Mouse (Mus musculus): ENCODE results near the gene Cntrob. TPM values are rescaled to one million over a fixed set of nuclear protein-coding genes. Genes with fewer than 3 reads are reported as not detected.

Cntrob gene
- polyA plus RNA-seq, 1 experiment from 2014 or later, result 37.3 TPM

DNA sequence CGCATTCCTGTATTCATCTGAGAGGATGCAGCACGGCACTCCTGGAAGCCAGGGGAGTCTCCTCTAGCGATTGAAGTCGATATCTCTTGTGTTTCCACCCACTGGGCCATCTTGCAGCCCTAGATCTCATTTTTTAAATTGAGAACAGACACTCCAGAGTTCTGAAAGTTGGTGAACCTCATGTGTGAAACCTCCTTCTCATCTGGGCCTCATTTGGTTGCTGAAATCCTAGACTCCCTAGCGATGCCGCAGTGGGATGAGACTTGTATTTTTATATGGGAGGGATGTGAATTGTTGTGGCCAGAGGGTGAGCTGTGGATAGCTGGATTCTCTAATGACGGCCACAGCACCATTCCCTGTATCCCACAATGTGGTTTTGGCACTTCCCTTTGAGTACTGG, 71.6 kb downstream of the Cntrob start:
- peaks cover 18% of the 10 kb centered on the region for H3K4me1 ChIP-seq
- no peaks in the 10 kb centered on the region for H3K9me3 ChIP-seq
- H3K4me3 ChIP-seq, result no peak overlapping the region
- H3K36me3 ChIP-seq (replicated peaks), result no peaks in the 10 kb centered on the region
- WGBS, result 63% methylated on average over 7 of the region's 7 CpGs
- H3K27ac ChIP-seq (replicated peaks), result no peak overlapping the region
- H3K27me3 ChIP-seq (replicated peaks; ENCODE audit: low read depth, poor library complexity, severe bottlenecking), result 0 out of 2 replicates have a peak, but pooled peaks cover 5% of the 10 kb centered on the region
- no peak for DNase-seq (ENCODE audit: low spot score)

DNA sequence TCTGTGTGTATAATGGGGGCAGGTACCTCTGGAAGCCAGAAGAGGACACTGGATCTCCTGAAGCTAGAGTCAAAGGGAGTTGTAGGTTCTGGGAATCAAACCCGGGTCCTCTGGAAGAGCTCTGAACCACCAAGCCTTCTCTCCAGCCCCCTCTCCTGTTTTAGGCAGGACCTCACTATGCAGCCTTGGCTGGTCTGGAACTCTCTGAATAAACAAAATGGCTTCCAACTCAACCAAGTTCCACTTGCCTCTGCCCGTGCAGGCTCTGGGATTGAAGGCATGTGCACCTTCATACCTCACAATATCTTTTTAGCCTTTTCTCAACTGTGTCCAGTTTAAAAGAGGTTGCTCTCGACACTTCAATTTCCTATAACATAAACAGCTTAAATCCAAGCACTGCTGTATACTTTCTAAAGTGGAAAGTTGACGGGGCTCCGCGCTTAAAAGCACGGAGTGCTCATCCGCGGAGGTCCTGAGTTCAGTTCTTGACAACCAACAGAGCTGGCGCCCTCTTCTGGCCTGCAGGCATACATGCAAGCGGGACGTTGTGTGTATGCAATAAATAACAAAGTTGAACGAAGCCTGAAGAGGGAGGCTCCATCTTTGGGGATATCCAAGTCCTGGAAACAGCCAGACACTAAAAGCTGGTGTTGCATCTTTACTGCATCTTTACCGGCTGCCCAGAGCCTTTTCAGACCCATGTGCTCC, 72.3 kb downstream of the Cntrob start:
- DNase-seq (ENCODE audit: low spot score), result no peak
- Histone ChIP-seq H3K27ac (replicated peaks) (no peak overlapping the region), H3K4me3 (no peak overlapping the region), H3K27me3 (replicated peaks; ENCODE audit: low read depth, poor library complexity, severe bottlenecking) (peaks cover 10% of the 10 kb centered on the region; the same call in 1 of the 2 replicates), H3K9me3 (no peaks in the 10 kb centered on the region), H3K4me1 (peaks cover 18% of the 10 kb centered on the region), H3K36me3 (replicated peaks) (no peaks in the 10 kb centered on the region)
- WGBS, result 63% methylated on average over 14 of the region's 14 CpGs

DNA sequence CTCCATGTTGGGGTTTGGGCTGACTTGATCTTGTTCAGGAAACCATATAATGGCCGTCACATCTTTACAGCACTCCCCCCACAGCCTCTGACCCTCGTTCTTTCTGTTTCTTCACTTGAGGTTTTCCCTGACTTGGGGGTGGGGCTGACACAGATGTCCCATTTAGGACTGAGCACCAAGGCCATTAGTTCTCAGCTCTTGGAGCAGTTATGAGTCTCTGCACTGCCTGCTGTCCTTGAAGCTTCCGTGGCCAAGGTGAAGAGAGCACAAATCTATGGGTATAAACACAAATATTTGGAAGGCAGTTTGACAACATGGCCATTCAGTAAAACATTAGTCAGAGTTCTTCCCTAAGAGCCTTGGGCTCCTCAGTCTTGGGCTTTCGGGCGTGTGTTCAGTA, 73.5 kb downstream of the Cntrob start:
- Histone ChIP-seq H3K27me3 (replicated peaks; ENCODE audit: low read depth, poor library complexity, severe bottlenecking) (peaks cover 11% of the 10 kb centered on the region; the same call in 1 of the 2 replicates), H3K27ac (replicated peaks) (no peak overlapping the region), H3K36me3 (replicated peaks) (no peaks in the 10 kb centered on the region), H3K9me3 (no peaks in the 10 kb centered on the region), H3K4me1 (peaks cover 18% of the 10 kb centered on the region), H3K4me3 (no peak overlapping the region)
- DNase-seq (ENCODE audit: low spot score), result no peak
- 80% methylated on average over 5 of the region's 5 CpGs for WGBS

Other genes starting within 250 kb of the Cntrob start
- 60.9 and 70.0 TPM in 2 replicates for gene Vamp2, start 235.3 kb downstream of the Cntrob start, polyA plus RNA-seq (2016; fragmentation: Nextera tagmentation; extraction: Ambion mirVana)
- 6.1 and 7.3 TPM in 2 replicates for gene Per1, start 228.6 kb downstream of the Cntrob start, polyA plus RNA-seq (2016; fragmentation: Nextera tagmentation; extraction: Ambion mirVana)
- 0.16 and 0.36 TPM in 2 replicates for gene Hes7, start 203.4 kb downstream of the Cntrob start, polyA plus RNA-seq (2016; fragmentation: Nextera tagmentation; extraction: Ambion mirVana)
- gene 9130213A22Rik, start 201.2 kb downstream of the Cntrob start, polyA plus RNA-seq (2016; fragmentation: Nextera tagmentation; extraction: Ambion mirVana), result 0.12 TPM in 1 of 2 replicates, not detected in the other
- 0.04 and 0.19 TPM in 2 replicates for gene Aloxe3, start 197.9 kb downstream of the Cntrob start, polyA plus RNA-seq (2016; fragmentation: Nextera tagmentation; extraction: Ambion mirVana)
- gene Alox12b, start 166.8 kb downstream of the Cntrob start, polyA plus RNA-seq (2016; fragmentation: Nextera tagmentation; extraction: Ambion mirVana), result 0.27 TPM in 1 of 2 replicates, not detected in the other
- 0.09 and 0.13 TPM in 2 replicates for gene Alox8, start 125.9 kb downstream of the Cntrob start, polyA plus RNA-seq (2016; fragmentation: Nextera tagmentation; extraction: Ambion mirVana)
- not detected in 2 replicates for gene Gucy2e, start 86.7 kb downstream of the Cntrob start, polyA plus RNA-seq (2016; fragmentation: Nextera tagmentation; extraction: Ambion mirVana)
- 152 and 159 TPM in 2 replicates for gene Trappc1, start 205 bp upstream of the Cntrob start, polyA plus RNA-seq (2016; fragmentation: Nextera tagmentation; extraction: Ambion mirVana)
- gene Kcnab3, start 2.5 kb upstream of the Cntrob start, polyA plus RNA-seq (2016; fragmentation: Nextera tagmentation; extraction: Ambion mirVana), result 0.75 and 1.1 TPM in 2 replicates
- gene Rnf227, start 16.7 kb upstream of the Cntrob start, polyA plus RNA-seq (2016; fragmentation: Nextera tagmentation; extraction: Ambion mirVana), result 18.7 and 18.8 TPM in 2 replicates
- 46.2 and 55.9 TPM in 2 replicates for gene Chd3, start 45.6 kb upstream of the Cntrob start, polyA plus RNA-seq (2016; fragmentation: Nextera tagmentation; extraction: Ambion mirVana)
- 136 and 137 TPM in 2 replicates for gene Naa38, start 71.7 kb upstream of the Cntrob start, polyA plus RNA-seq (2016; fragmentation: Nextera tagmentation; extraction: Ambion mirVana)
- 49.3 and 50.2 TPM in 2 replicates for gene Cyb5d1, start 71.9 kb upstream of the Cntrob start, polyA plus RNA-seq (2016; fragmentation: Nextera tagmentation; extraction: Ambion mirVana)
- gene Tmem88, start 74.5 kb upstream of the Cntrob start, polyA plus RNA-seq (2016; fragmentation: Nextera tagmentation; extraction: Ambion mirVana), result 19.8 and 23.1 TPM in 2 replicates
- gene Kdm6b, start 89.9 kb upstream of the Cntrob start, polyA plus RNA-seq (2016; fragmentation: Nextera tagmentation; extraction: Ambion mirVana), result 39.8 and 39.9 TPM in 2 replicates
- 1.3 and 1.4 TPM in 2 replicates for gene Dnah2, start 225.3 kb upstream of the Cntrob start, polyA plus RNA-seq (2016; fragmentation: Nextera tagmentation; extraction: Ambion mirVana)
- gene Efnb3, start 236.4 kb upstream of the Cntrob start, polyA plus RNA-seq (2016; fragmentation: Nextera tagmentation; extraction: Ambion mirVana), result 29.5 and 29.8 TPM in 2 replicates